Mouse (Mus musculus) heart, adult 8-10 months (tissue): Measurements from ENCODE around the gene Olfr1229. TPM values are rescaled to one million over a fixed set of nuclear protein-coding genes. Genes with fewer than 3 reads are reported as not detected.

Experiments
- DNase-seq: peaks from one replicate; pipeline ENCODE4 v3.0.0; 2022; ENCODE audit warnings: low spot score
- total RNA-seq, 4 experiments: library from RNA; stranded (reverse); gene quantifications; 2 replicates each; pipeline ENCODE4 v1.2.4; 2022

The Olfr1229 gene
- total RNA-seq: not detected

GRCm38 (mm10) chr2:89287914-89288313, at the start of gene Olfr1229:
Gene Olfr1229 (minus strand): TSS chr2:89288014.
- no peak for DNase-seq

- no peak for DNase-seq
These were observed 41.8 kb upstream of the Olfr1229 start, which contains the start of gene Olfr1232 for GRCm38 (mm10) chr2:89329575-89329974. Gene Olfr1232 (minus strand): TSS chr2:89329675.

GRCm38 (mm10) chr2:89306974-89307373, 19.2 kb upstream of the Olfr1229 start, which contains the start of gene Olfr1231:
Gene Olfr1231 (minus strand): TSS chr2:89307074.
- DNase-seq: no peak

- DNase-seq: no peak
These were observed 9.4 kb upstream of the Olfr1229 start, which contains the start of gene Olfr1230 for GRCm38 (mm10) chr2:89297168-89297567. Gene Olfr1230 (minus strand): TSS chr2:89297268.

GRCm38 (mm10) chr2:89253962-89254361, 33.9 kb downstream of the Olfr1229 start, which contains the start of gene Olfr1228:
Gene Olfr1228 (minus strand): TSS chr2:89254062.
- no peak for DNase-seq

Other genes starting within 250 kb of the Olfr1229 start
- gene Olfr1218, start 226.8 kb downstream of the Olfr1229 start, total RNA-seq: not detected
- not detected for gene Olfr1219, start 204.5 kb downstream of the Olfr1229 start, total RNA-seq
- gene Olfr1220, start 181.2 kb downstream of the Olfr1229 start, total RNA-seq: not detected
- gene Olfr1221, start 170.7 kb downstream of the Olfr1229 start, total RNA-seq: not detected
- not detected for gene Olfr1222, start 155.0 kb downstream of the Olfr1229 start, total RNA-seq
- not detected for gene Olfr1223, start 136.5 kb downstream of the Olfr1229 start, total RNA-seq
- gene Olfr1224-ps1, start 123.9 kb downstream of the Olfr1229 start, total RNA-seq: not detected
- gene Olfr1225, start 113.3 kb downstream of the Olfr1229 start, total RNA-seq: not detected
- gene Olfr1226, start 88.0 kb downstream of the Olfr1229 start, total RNA-seq: not detected
- gene Olfr1228, start 34.0 kb downstream of the Olfr1229 start, total RNA-seq: not detected
- gene Olfr1230, start 9.3 kb upstream of the Olfr1229 start, total RNA-seq: not detected
- gene Olfr1231, start 19.1 kb upstream of the Olfr1229 start, total RNA-seq: not detected
- gene Olfr1232, start 41.7 kb upstream of the Olfr1229 start, total RNA-seq: not detected
- gene Olfr1233, start 54.4 kb upstream of the Olfr1229 start, total RNA-seq: not detected
- not detected for gene Olfr1234, start 76.9 kb upstream of the Olfr1229 start, total RNA-seq
- gene Olfr1238, start 121.7 kb upstream of the Olfr1229 start, total RNA-seq: not detected
- gene Olfr1239, start 132.4 kb upstream of the Olfr1229 start, total RNA-seq: not detected
- gene Olfr1240, start 155.0 kb upstream of the Olfr1229 start, total RNA-seq: not detected
- gene Olfr1241, start 199.1 kb upstream of the Olfr1229 start, total RNA-seq: not detected
- not detected for gene Olfr1242, start 210.3 kb upstream of the Olfr1229 start, total RNA-seq
- gene Olfr1243, start 243.5 kb upstream of the Olfr1229 start, total RNA-seq: not detected